Mouse (Mus musculus): ENCODE measurements around the gene Pold1.

- TF ChIP-seq POLR2A (IDR thresholded peaks at IDR 0.05; ENCODE audit: low read depth, low read length) (no peak), CTCF (conservative IDR thresholded peaks at IDR 0.05; ENCODE audit: insufficient read depth, insufficient read length, low read depth, low read length) (no peak)
Observed at GRCm38 (mm10) chr7:44557629-44558028, 9.0 kb upstream of the Pold1 start.
